Mouse (Mus musculus): Measurements from ENCODE around the gene Fam50b.

DNA sequence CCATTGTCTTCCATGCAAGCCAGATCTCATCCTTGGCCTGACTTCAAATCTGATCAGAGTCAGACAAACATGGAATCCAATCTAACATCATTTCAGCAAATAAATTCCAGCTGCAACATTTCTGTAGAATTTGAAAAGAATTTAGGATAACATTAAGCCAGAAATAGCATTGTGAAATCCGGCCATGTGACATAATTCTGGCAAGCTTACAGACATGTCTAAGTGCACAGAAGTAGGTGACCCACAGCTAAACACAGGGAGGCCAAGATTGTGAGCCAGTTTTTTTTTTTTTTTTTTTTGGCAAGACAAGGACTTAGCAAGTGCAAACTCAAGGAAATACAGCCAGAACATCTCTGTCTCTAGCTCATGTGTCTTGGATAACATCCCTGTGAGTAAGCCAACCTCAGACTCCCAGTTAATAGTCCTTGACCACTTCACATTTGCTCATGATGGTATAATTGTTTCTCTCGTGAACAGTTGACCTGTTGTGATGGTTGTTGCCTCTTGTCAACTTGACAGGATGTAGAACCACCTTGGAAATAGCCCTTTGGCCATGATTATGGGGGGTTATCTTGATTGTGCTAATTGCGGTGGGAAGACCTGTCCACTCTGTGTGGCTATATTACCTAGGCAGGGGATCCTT is 54.6 kb downstream of the Fam50b start:
- TF ChIP-seq GABPA (IDR thresholded peaks at IDR 0.05; ENCODE audit: low read depth, low read length) (no peak), CTCF (IDR thresholded peaks at IDR 0.05 in 2 of 3, conservative IDR thresholded peaks at IDR 0.05 in 1 of 3; ENCODE audit: control insufficient read depth in 1 of 3, insufficient read depth in 1 of 3, low read depth in 2 of 3, low read length in 3 of 3, poor library complexity in 1 of 3, severe bottlenecking in 1 of 3) (no peak), POLR2AphosphoS2 (IDR thresholded peaks at IDR 0.05; ENCODE audit: low read length) (no peak), POLR2A (IDR thresholded peaks at IDR 0.05; ENCODE audit: control insufficient read depth in 1 of 2, insufficient read depth in 1 of 2, low read depth in 1 of 2, low read length in 2 of 2, poor library complexity in 1 of 2) (no peak), ZNF384 (IDR thresholded peaks at IDR 0.05; ENCODE audit: low read depth, low read length) (no peak), NELFE (IDR thresholded peaks at IDR 0.05; ENCODE audit: low read depth, low read length) (no peak), USF1 (IDR thresholded peaks at IDR 0.05; ENCODE audit: low read depth, low read length) (no peak), EP300 (IDR thresholded peaks at IDR 0.05; ENCODE audit: low read depth in 1 of 2, low read length in 2 of 2) (no peak), RAD21 (IDR thresholded peaks at IDR 0.05; ENCODE audit: low read depth, low read length) (no peak), UBTF (IDR thresholded peaks at IDR 0.05; ENCODE audit: borderline replicate concordance, insufficient read depth, low read depth, low read length) (no peak), JUND (IDR thresholded peaks at IDR 0.05; ENCODE audit: low read depth, low read length) (no peak), MAZ (IDR thresholded peaks at IDR 0.05; ENCODE audit: low read depth, low read length) (no peak), GATA1 (IDR thresholded peaks at IDR 0.05; ENCODE audit: low read depth, low read length) (no peak), ZKSCAN1 (IDR thresholded peaks at IDR 0.05; ENCODE audit: low read depth, low read length) (no peak)

Measured in MEL (cell line).